Mouse (Mus musculus) frontal cortex, postnatal 25 days (tissue): ENCODE measurements around the gene Fyn.
A peak's percentile ranks its signal among the peaks of the same experiment; 100 is the strongest.

Source experiments
- DNase-seq, 2 experiments: peaks; one replicate each; pipeline ENCODE4 v3.0.0; 2022; ENCODE audit warnings: low spot score in 2 of 2

Gene Fyn

GRCm38 (mm10) chr10:39536258-39536657 is 167.6 kb downstream of the Fyn start:
- DNase-seq = no peak

- DNase-seq = no peak
These were observed 171.5 kb downstream of the Fyn start for GRCm38 (mm10) chr10:39540012-39540647.

GRCm38 (mm10) chr10:39540995-39541394 is 172.3 kb downstream of the Fyn start:
- peak in 1 of 2 experiments; percentile 24 for DNase-seq

GRCm38 (mm10) chr10:39541451-39541874 is 172.8 kb downstream of the Fyn start:
- no peak for DNase-seq

GRCm38 (mm10) chr10:39541951-39542521 is 173.4 kb downstream of the Fyn start:
- DNase-seq = no peak

- DNase-seq = no peak
These were observed 174.0 kb downstream of the Fyn start for GRCm38 (mm10) chr10:39542535-39543257.

GRCm38 (mm10) chr10:39543258-39543770 is 174.7 kb downstream of the Fyn start:
- no peak for DNase-seq

GRCm38 (mm10) chr10:39547369-39548074 is 178.9 kb downstream of the Fyn start:
- DNase-seq = no peak

- no peak for DNase-seq
These were observed 182.1 kb downstream of the Fyn start for GRCm38 (mm10) chr10:39550791-39551190.

GRCm38 (mm10) chr10:39551637-39552185 is 183.1 kb downstream of the Fyn start:
- DNase-seq = no peak

GRCm38 (mm10) chr10:39552351-39552814 is 183.7 kb downstream of the Fyn start:
- DNase-seq = no peak

GRCm38 (mm10) chr10:39552903-39553302 is 184.2 kb downstream of the Fyn start:
- DNase-seq = no peak

- DNase-seq = no peak
These were observed 186.6 kb downstream of the Fyn start for GRCm38 (mm10) chr10:39555289-39555715.

- DNase-seq = no peak
These were observed 187.1 kb downstream of the Fyn start for GRCm38 (mm10) chr10:39555740-39556139.

GRCm38 (mm10) chr10:39557360-39557759 is 188.7 kb downstream of the Fyn start:
- no peak for DNase-seq

GRCm38 (mm10) chr10:39557851-39558250 is 189.2 kb downstream of the Fyn start:
- DNase-seq = no peak

- no peak for DNase-seq
These were observed 189.9 kb downstream of the Fyn start for GRCm38 (mm10) chr10:39558492-39559005.

GRCm38 (mm10) chr10:39559321-39559720 is 190.7 kb downstream of the Fyn start:
- DNase-seq = no peak

- no peak for DNase-seq
These were observed 193.7 kb downstream of the Fyn start for GRCm38 (mm10) chr10:39562383-39562782.

GRCm38 (mm10) chr10:39563552-39564223 is 195.0 kb downstream of the Fyn start:
- no peak for DNase-seq

GRCm38 (mm10) chr10:39566901-39567300 is 198.2 kb downstream of the Fyn start:
- DNase-seq = no peak
